Mouse (Mus musculus): ENCODE measurements around the gene Sdk2. TPM values are rescaled to one million over a fixed set of nuclear protein-coding genes. Genes with fewer than 3 reads are reported as not detected.

Sdk2 gene
- polyA plus RNA-seq, 1 experiment = 3.0 TPM

GRCm38 (mm10) chr11:113768356-113768755, 298.5 kb downstream of the Sdk2 start:
- Histone ChIP-seq H3K4me3 (ENCODE audit: extremely low read depth, insufficient read depth, insufficient read length) (no peak overlapping the region), H3K4me1 (ENCODE audit: control insufficient read depth, insufficient read depth, insufficient read length) (no peaks in the 10 kb centered on the region), H3K27ac (ENCODE audit: insufficient read depth, low read length) (no peak overlapping the region), H3K36me3 (ENCODE audit: control insufficient read depth, insufficient read depth, low read length) (no peaks in the 10 kb centered on the region), H3K27me3 (ENCODE audit: control insufficient read depth, insufficient read depth, low read length) (no peaks in the 10 kb centered on the region)
- WGBS = 78% methylated on average over 3 of the region's 3 CpGs
- TF ChIP-seq POLR2A (IDR thresholded peaks at IDR 0.05; ENCODE audit: low read depth, low read length) (no peak), CTCF (IDR thresholded peaks at IDR 0.05; ENCODE audit: extremely low read depth, insufficient read depth, insufficient read length, insufficient replicate concordance) (no peak)
- no peak for DNase-seq (ENCODE audit: low read depth in 1 of 2, low spot score in 2 of 2)

- no peaks in the 10 kb centered on the region for H3K36me3 ChIP-seq (ENCODE audit: control insufficient read depth, insufficient read depth, low read length)
- H3K27me3 ChIP-seq (ENCODE audit: control insufficient read depth, insufficient read depth, low read length) = no peaks in the 10 kb centered on the region
- no peak for DNase-seq (ENCODE audit: low read depth in 1 of 2, low spot score in 2 of 2)
- WGBS = 85% methylated on average over 8 of the region's 8 CpGs
- H3K4me1 ChIP-seq (ENCODE audit: control insufficient read depth, insufficient read depth, insufficient read length) = no peaks in the 10 kb centered on the region
- no peak overlapping the region for H3K27ac ChIP-seq (ENCODE audit: insufficient read depth, low read length)
- H3K4me3 ChIP-seq (ENCODE audit: extremely low read depth, insufficient read depth, insufficient read length) = no peak overlapping the region
- no peak for TF ChIP-seq POLR2A (IDR thresholded peaks at IDR 0.05; ENCODE audit: low read depth, low read length)
- no peak for TF ChIP-seq CTCF (IDR thresholded peaks at IDR 0.05; ENCODE audit: extremely low read depth, insufficient read depth, insufficient read length, insufficient replicate concordance)
These were observed 299.6 kb downstream of the Sdk2 start for GRCm38 (mm10) chr11:113767285-113767684.

GRCm38 (mm10) chr11:113766284-113766985, 300.4 kb downstream of the Sdk2 start:
- Histone ChIP-seq H3K36me3 (ENCODE audit: control insufficient read depth, insufficient read depth, low read length) (no peaks in the 10 kb centered on the region), H3K4me1 (ENCODE audit: control insufficient read depth, insufficient read depth, insufficient read length) (peaks cover 8% of the 10 kb centered on the region; the same call in 1 of the 2 replicates), H3K27me3 (ENCODE audit: control insufficient read depth, insufficient read depth, low read length) (no peaks in the 10 kb centered on the region), H3K27ac (ENCODE audit: insufficient read depth, low read length) (no peak overlapping the region), H3K4me3 (ENCODE audit: extremely low read depth, insufficient read depth, insufficient read length) (no peak overlapping the region)
- DNase-seq (ENCODE audit: low read depth in 1 of 2, low spot score in 2 of 2) = no peak
- TF ChIP-seq CTCF (IDR thresholded peaks at IDR 0.05; ENCODE audit: extremely low read depth, insufficient read depth, insufficient read length, insufficient replicate concordance) (no peak), POLR2A (IDR thresholded peaks at IDR 0.05; ENCODE audit: low read depth, low read length) (no peak)
- WGBS = 73% methylated on average over 10 of the region's 10 CpGs

DNA sequence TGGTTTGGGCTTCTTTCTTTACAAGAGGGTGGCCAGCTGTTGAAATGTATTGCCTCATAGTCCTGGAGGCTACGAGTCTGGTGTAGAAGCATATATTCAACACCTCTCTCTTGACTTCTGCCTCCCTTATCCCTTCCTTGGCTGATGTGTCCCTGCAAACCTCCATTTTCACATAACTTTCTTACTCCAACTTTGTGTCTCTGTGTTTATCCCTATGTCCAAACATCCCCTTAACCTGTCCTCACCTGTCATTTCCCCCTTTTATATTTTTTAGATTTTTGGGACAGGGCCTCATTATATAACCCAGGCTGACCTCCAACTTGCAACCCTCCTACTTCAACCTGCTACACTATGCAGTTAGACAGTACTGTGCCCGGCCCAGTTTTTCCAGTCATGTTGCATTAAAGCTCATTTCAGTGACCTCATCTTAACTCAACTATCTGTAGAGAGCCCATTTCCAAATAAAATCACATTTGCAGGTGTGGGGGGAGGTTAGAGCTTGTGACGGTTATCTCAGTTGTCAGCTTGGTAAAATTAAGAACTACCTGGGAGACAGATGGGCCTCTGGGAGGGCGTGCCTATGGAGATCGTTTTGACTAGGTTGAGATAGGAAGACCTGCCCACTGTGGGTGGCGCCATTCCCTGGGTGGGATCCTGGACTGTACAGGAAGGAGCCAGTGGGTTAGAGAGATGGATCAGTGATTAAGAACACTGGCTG, 302.6 kb downstream of the Sdk2 start:
- WGBS = 85% methylated on average over 6 of the region's 6 CpGs
- Histone ChIP-seq H3K36me3 (ENCODE audit: control insufficient read depth, insufficient read depth, low read length) (no peaks in the 10 kb centered on the region), H3K27me3 (ENCODE audit: control insufficient read depth, insufficient read depth, low read length) (no peaks in the 10 kb centered on the region), H3K4me1 (ENCODE audit: control insufficient read depth, insufficient read depth, insufficient read length) (peaks cover 10% of the 10 kb centered on the region; the same call in 1 of the 2 replicates), H3K4me3 (ENCODE audit: extremely low read depth, insufficient read depth, insufficient read length) (no peak overlapping the region), H3K27ac (ENCODE audit: insufficient read depth, low read length) (no peak overlapping the region)
- no peak for DNase-seq (ENCODE audit: low read depth in 1 of 2, low spot score in 2 of 2)
- no peak for TF ChIP-seq POLR2A (IDR thresholded peaks at IDR 0.05; ENCODE audit: low read depth, low read length)
- TF ChIP-seq CTCF (IDR thresholded peaks at IDR 0.05; ENCODE audit: extremely low read depth, insufficient read depth, insufficient read length, insufficient replicate concordance) = no peak

GRCm38 (mm10) chr11:113763449-113763848, 303.4 kb downstream of the Sdk2 start:
- Histone ChIP-seq H3K36me3 (ENCODE audit: control insufficient read depth, insufficient read depth, low read length) (no peaks in the 10 kb centered on the region), H3K4me3 (ENCODE audit: extremely low read depth, insufficient read depth, insufficient read length) (no peak overlapping the region), H3K27ac (ENCODE audit: insufficient read depth, low read length) (no peak overlapping the region), H3K27me3 (ENCODE audit: control insufficient read depth, insufficient read depth, low read length) (no peaks in the 10 kb centered on the region), H3K4me1 (ENCODE audit: control insufficient read depth, insufficient read depth, insufficient read length) (peaks cover 10% of the 10 kb centered on the region; the same call in 1 of the 2 replicates)
- 47% methylated on average over 5 of the region's 5 CpGs for WGBS
- TF ChIP-seq CTCF (IDR thresholded peaks at IDR 0.05; ENCODE audit: extremely low read depth, insufficient read depth, insufficient read length, insufficient replicate concordance) (no peak), POLR2A (IDR thresholded peaks at IDR 0.05; ENCODE audit: low read depth, low read length) (no peak)
- no peak for DNase-seq (ENCODE audit: low read depth in 1 of 2, low spot score in 2 of 2)

DNA sequence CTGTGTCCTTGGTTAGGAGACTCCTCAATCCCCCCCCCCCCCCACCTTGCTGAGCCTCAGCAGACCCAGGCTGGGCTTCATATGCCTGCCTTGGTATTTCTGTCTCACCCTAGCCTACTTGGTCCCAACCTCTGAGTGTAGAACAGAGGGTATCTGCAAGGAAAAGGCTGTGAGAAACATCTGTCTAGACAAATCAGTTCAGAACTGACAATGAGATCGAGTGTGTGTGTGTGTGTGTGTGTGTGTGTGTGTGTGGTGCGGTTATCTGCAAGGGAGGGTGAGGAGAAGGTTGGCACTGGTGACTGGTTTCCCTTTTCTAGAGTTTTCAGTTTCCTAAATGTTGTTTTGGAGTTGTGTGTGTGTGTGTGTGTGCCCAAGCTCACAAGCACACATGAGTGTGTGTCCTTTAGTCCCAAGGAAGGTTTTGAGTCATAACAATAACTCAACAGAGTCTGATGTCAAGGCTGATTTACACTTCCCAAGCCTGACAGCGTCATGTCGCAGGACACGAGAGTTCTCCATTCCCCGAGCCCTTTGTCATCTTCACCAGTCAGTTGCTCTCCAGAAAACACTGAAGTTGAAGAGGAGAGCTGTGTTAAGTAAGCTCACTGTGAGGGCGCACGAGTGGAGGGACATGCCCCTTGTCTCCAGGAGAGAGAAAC, 304.6 kb downstream of the Sdk2 start:
- no peaks in the 10 kb centered on the region for H3K27me3 ChIP-seq (ENCODE audit: control insufficient read depth, insufficient read depth, low read length)
- H3K4me3 ChIP-seq (ENCODE audit: extremely low read depth, insufficient read depth, insufficient read length) = no peak overlapping the region
- H3K27ac ChIP-seq (ENCODE audit: insufficient read depth, low read length) = no peak overlapping the region
- no peak for DNase-seq (ENCODE audit: low read depth in 1 of 2, low spot score in 2 of 2)
- WGBS = 60% methylated on average over 8 of the region's 8 CpGs
- no peaks in the 10 kb centered on the region for H3K36me3 ChIP-seq (ENCODE audit: control insufficient read depth, insufficient read depth, low read length)
- H3K4me1 ChIP-seq (ENCODE audit: control insufficient read depth, insufficient read depth, insufficient read length) = peaks cover 10% of the 10 kb centered on the region; the same call in 1 of the 2 replicates
- no peak for TF ChIP-seq POLR2A (IDR thresholded peaks at IDR 0.05; ENCODE audit: low read depth, low read length)
- no peak for TF ChIP-seq CTCF (IDR thresholded peaks at IDR 0.05; ENCODE audit: extremely low read depth, insufficient read depth, insufficient read length, insufficient replicate concordance)
